Mouse (Mus musculus): ENCODE measurements around the gene Ccdc58. TPM values are rescaled to one million over a fixed set of nuclear protein-coding genes. Genes with fewer than 3 reads are reported as not detected.
"Not testable (repeated sequence)": the region's sequence is repeated elsewhere in the genome, so short reads cannot be mapped to it uniquely, and the experiment has no call there.

The Ccdc58 gene
- polyA plus RNA-seq, 1 experiment from 2014 or later: 27.7 TPM

- no peak overlapping the region for H3K4me3 ChIP-seq (replicated peaks; ENCODE audit: low read depth, low read length)
- ATAC-seq (ENCODE audit: low FRiP score, low TSS enrichment) (no peak), DNase-seq (no peak)
- H3K4me1 ChIP-seq (ENCODE audit: control insufficient read depth, insufficient read depth, low read length): no peaks in the 10 kb centered on the region
- H3K36me3 ChIP-seq (ENCODE audit: control insufficient read depth, insufficient read depth, low read length): peaks cover 33% of the 10 kb centered on the region
- WGBS: 87% methylated on average over 11 of the region's 11 CpGs
- H3K9ac ChIP-seq (replicated peaks; ENCODE audit: low read length): no peak overlapping the region
- H3K27ac ChIP-seq (replicated peaks; ENCODE audit: low read depth, low read length): no peak overlapping the region
- no peak overlapping the region for H3K4me2 ChIP-seq (ENCODE audit: low read length)
- no peaks in the 10 kb centered on the region for H3K27me3 ChIP-seq (ENCODE audit: control insufficient read depth, insufficient read depth, low read length)
- no peaks in the 10 kb centered on the region for H3K9me3 ChIP-seq (ENCODE audit: control insufficient read depth, low read length)
These were observed 19.5 kb downstream of the Ccdc58 start for GRCm38 (mm10) chr16:36090785-36091509.

DNA sequence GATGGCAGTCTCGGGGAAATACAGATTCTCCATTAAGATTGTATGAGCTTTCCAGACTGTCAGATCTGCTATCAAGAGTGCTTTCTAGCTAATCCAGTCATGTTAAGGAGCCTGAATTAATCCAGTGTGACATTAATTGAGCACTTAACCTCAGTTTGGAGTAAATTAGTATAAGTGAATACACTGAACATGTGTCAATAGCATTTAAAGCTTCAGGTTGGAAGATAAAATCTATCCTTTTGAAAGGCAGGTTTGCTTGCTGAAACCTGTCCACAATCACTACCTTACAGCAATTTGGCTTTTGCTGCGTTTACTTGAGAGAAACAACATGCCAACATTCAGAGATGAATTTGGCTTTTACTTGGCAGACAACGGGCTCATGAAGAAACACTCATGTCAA, 22.6 kb downstream of the Ccdc58 start:
- no peak overlapping the region for H3K9ac ChIP-seq (replicated peaks; ENCODE audit: low read length)
- no peak overlapping the region for H3K4me3 ChIP-seq (replicated peaks; ENCODE audit: low read depth, low read length)
- H3K27ac ChIP-seq (replicated peaks; ENCODE audit: low read depth, low read length): no peak overlapping the region
- DNase-seq (no peak), ATAC-seq (ENCODE audit: low FRiP score, low TSS enrichment) (no peak)
- H3K27me3 ChIP-seq (ENCODE audit: control insufficient read depth, insufficient read depth, low read length): no peaks in the 10 kb centered on the region
- no peak overlapping the region for H3K4me2 ChIP-seq (ENCODE audit: low read length)
- H3K36me3 ChIP-seq (ENCODE audit: control insufficient read depth, insufficient read depth, low read length): peaks cover 14% of the 10 kb centered on the region; the same call in 1 of the 2 replicates
- no peaks in the 10 kb centered on the region for H3K9me3 ChIP-seq (ENCODE audit: control insufficient read depth, low read length)
- no peaks in the 10 kb centered on the region for H3K4me1 ChIP-seq (ENCODE audit: control insufficient read depth, insufficient read depth, low read length)
- WGBS: 92% methylated on average over 3 of the region's 3 CpGs

DNA sequence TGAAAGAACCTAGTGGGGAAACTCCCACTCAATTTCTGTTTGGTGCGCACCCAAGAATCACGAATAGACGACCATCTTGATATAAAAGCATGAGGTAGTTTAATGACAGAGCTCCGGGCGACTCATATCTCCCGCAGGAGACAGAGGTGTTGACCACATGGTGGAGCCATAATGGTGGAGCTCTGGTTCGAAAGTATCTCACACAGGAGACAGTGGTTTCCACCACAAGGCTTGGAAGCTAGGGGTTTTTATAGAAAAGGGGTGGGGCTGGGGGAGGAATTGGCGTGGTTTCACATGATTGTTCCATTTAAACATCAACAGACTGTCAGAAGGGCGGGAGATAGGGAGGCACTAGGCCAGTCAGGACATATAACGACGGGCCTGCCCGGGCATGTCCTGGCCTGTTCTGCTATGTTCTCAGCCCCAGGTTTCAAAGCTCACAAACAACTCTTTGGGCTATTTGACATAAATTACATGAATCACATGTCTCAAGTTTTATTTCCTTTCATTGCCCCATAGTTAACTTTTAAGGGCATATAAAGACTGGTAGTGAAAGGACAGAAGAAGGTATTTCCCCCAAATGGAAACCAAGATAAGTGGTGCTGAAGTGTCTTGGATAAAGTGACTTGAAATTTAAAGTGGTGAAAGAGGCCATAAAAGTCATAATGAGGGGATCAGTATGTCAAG, 26.5 kb downstream of the Ccdc58 start:
- H3K4me1 ChIP-seq (ENCODE audit: control insufficient read depth, insufficient read depth, low read length); H3K4me2 ChIP-seq (ENCODE audit: low read length); H3K27ac ChIP-seq (replicated peaks; ENCODE audit: low read depth, low read length); H3K27me3 ChIP-seq (ENCODE audit: control insufficient read depth, insufficient read depth, low read length); H3K9me3 ChIP-seq (ENCODE audit: control insufficient read depth, low read length); DNase-seq; H3K4me3 ChIP-seq (replicated peaks; ENCODE audit: low read depth, low read length); ATAC-seq (ENCODE audit: low FRiP score, low TSS enrichment); H3K36me3 ChIP-seq (ENCODE audit: control insufficient read depth, insufficient read depth, low read length); H3K9ac ChIP-seq (replicated peaks; ENCODE audit: low read length): not testable (repeated sequence)
- 96% methylated on average over 12 of the region's 12 CpGs for WGBS

GRCm38 (mm10) chr16:36101526-36101925, 30.0 kb downstream of the Ccdc58 start:
- DNase-seq: no peak
- Histone ChIP-seq H3K4me3 (replicated peaks; ENCODE audit: low read depth, low read length) (no peak overlapping the region), H3K27ac (replicated peaks; ENCODE audit: low read depth, low read length) (no peak overlapping the region), H3K9ac (replicated peaks; ENCODE audit: low read length) (no peak overlapping the region), H3K36me3 (ENCODE audit: control insufficient read depth, insufficient read depth, low read length) (no peaks in the 10 kb centered on the region), H3K27me3 (ENCODE audit: control insufficient read depth, insufficient read depth, low read length) (no peaks in the 10 kb centered on the region), H3K4me2 (ENCODE audit: low read length) (no peak overlapping the region), H3K9me3 (ENCODE audit: control insufficient read depth, low read length) (no peaks in the 10 kb centered on the region), H3K4me1 (ENCODE audit: control insufficient read depth, insufficient read depth, low read length) (no peaks in the 10 kb centered on the region)
- ATAC-seq (ENCODE audit: low FRiP score, low TSS enrichment): no peak
- 91% methylated on average over 1 of the region's 1 CpGs for WGBS

DNA sequence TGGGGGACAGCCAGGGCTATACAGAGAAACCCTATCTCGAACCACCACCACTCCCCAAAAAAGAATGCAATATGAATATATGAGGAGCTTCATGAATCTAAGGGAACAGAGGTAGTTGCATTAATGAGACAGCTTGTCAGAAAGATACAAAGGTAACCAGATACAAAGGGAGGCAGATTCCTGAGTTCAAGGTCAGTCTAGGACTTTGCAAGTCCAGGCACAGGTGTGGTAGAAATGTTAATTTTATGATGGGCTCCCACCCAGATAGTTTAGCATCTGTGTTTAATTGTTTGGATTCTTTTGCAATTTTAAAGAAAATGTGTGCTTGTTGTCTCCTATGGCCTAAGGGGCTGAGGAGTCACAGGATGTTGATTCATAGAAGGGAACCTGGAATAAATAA, 30.7 kb downstream of the Ccdc58 start:
- 87% methylated on average over 1 of the region's 1 CpGs for WGBS
- no peaks in the 10 kb centered on the region for H3K9me3 ChIP-seq (ENCODE audit: control insufficient read depth, low read length)
- no peak overlapping the region for H3K9ac ChIP-seq (replicated peaks; ENCODE audit: low read length)
- no peaks in the 10 kb centered on the region for H3K27me3 ChIP-seq (ENCODE audit: control insufficient read depth, insufficient read depth, low read length)
- no peak for DNase-seq
- ATAC-seq (ENCODE audit: low FRiP score, low TSS enrichment): no peak
- no peak overlapping the region for H3K4me2 ChIP-seq (ENCODE audit: low read length)
- H3K4me1 ChIP-seq (ENCODE audit: control insufficient read depth, insufficient read depth, low read length): no peaks in the 10 kb centered on the region
- no peaks in the 10 kb centered on the region for H3K36me3 ChIP-seq (ENCODE audit: control insufficient read depth, insufficient read depth, low read length)
- no peak overlapping the region for H3K4me3 ChIP-seq (replicated peaks; ENCODE audit: low read depth, low read length)
- H3K27ac ChIP-seq (replicated peaks; ENCODE audit: low read depth, low read length): no peak overlapping the region

DNA sequence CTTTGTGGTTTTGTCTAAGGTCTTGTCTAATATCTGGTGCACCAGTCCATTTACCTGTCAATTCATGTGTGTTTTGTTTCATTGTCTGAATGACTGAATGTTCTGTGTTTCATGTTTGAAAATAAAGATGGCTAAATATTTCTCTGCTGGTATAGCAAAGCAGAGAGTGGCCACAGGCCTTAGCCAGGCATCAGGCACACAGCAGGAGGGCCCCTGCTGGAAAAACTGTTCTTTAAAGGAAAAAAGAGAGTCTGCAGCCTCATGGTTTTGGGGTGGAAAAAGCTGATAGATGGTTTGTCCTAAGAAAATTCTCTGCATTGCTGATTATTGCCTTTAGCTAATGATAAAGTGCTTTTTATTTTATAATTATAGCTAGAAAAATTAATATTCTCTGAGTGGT, 40.0 kb downstream of the Ccdc58 start:
- H3K27ac ChIP-seq (replicated peaks; ENCODE audit: low read depth, low read length); DNase-seq; H3K36me3 ChIP-seq (ENCODE audit: control insufficient read depth, insufficient read depth, low read length); H3K4me3 ChIP-seq (replicated peaks; ENCODE audit: low read depth, low read length); H3K9ac ChIP-seq (replicated peaks; ENCODE audit: low read length); H3K4me1 ChIP-seq (ENCODE audit: control insufficient read depth, insufficient read depth, low read length); H3K4me2 ChIP-seq (ENCODE audit: low read length); ATAC-seq (ENCODE audit: low FRiP score, low TSS enrichment); H3K9me3 ChIP-seq (ENCODE audit: control insufficient read depth, low read length); H3K27me3 ChIP-seq (ENCODE audit: control insufficient read depth, insufficient read depth, low read length): not testable (repeated sequence)

GRCm38 (mm10) chr16:36115751-36116150, 44.3 kb downstream of the Ccdc58 start:
- not testable (repeated sequence) for H3K9me3 ChIP-seq (ENCODE audit: control insufficient read depth, low read length); H3K4me3 ChIP-seq (replicated peaks; ENCODE audit: low read depth, low read length); ATAC-seq (ENCODE audit: low FRiP score, low TSS enrichment); H3K27me3 ChIP-seq (ENCODE audit: control insufficient read depth, insufficient read depth, low read length); H3K36me3 ChIP-seq (ENCODE audit: control insufficient read depth, insufficient read depth, low read length); H3K4me2 ChIP-seq (ENCODE audit: low read length); H3K9ac ChIP-seq (replicated peaks; ENCODE audit: low read length); DNase-seq; H3K4me1 ChIP-seq (ENCODE audit: control insufficient read depth, insufficient read depth, low read length); H3K27ac ChIP-seq (replicated peaks; ENCODE audit: low read depth, low read length)
- WGBS: 91% methylated on average over 6 of the region's 6 CpGs

- 93% methylated on average over 7 of the region's 7 CpGs for WGBS
These were observed 56.6 kb downstream of the Ccdc58 start for GRCm38 (mm10) chr16:36128092-36128491.

GRCm38 (mm10) chr16:36131141-36131540, 59.7 kb downstream of the Ccdc58 start, which contains the start of gene Csta1:
Gene Csta1 (minus strand): TSS chr16:36131241.
- DNase-seq (no peak), ATAC-seq (ENCODE audit: low FRiP score, low TSS enrichment) (no peak)
- Histone ChIP-seq H3K27me3 (ENCODE audit: control insufficient read depth, insufficient read depth, low read length) (no peaks in the 10 kb centered on the region), H3K4me2 (ENCODE audit: low read length) (no peak within 1 kb of the TSS), H3K9me3 (ENCODE audit: control insufficient read depth, low read length) (no peaks in the 10 kb centered on the region), H3K9ac (replicated peaks; ENCODE audit: low read length) (no peak within 1 kb of the TSS), H3K36me3 (ENCODE audit: control insufficient read depth, insufficient read depth, low read length) (no peaks in the 10 kb centered on the region), H3K4me1 (ENCODE audit: control insufficient read depth, insufficient read depth, low read length) (no peaks in the 10 kb centered on the region), H3K27ac (replicated peaks; ENCODE audit: low read depth, low read length) (no peak within 1 kb of the TSS), H3K4me3 (replicated peaks; ENCODE audit: low read depth, low read length) (no peak within 1 kb of the TSS)
- WGBS: 78% methylated on average over 1 of the region's 1 CpGs

More at GRCm38 (mm10) chr16:36128092-36128491, 56.6 kb downstream of the Ccdc58 start:
- H3K9ac ChIP-seq (replicated peaks; ENCODE audit: low read length): no peak overlapping the region
- no peak overlapping the region for H3K27ac ChIP-seq (replicated peaks; ENCODE audit: low read depth, low read length)
- no peaks in the 10 kb centered on the region for H3K4me1 ChIP-seq (ENCODE audit: control insufficient read depth, insufficient read depth, low read length)
- H3K4me3 ChIP-seq (replicated peaks; ENCODE audit: low read depth, low read length): no peak overlapping the region
- H3K36me3 ChIP-seq (ENCODE audit: control insufficient read depth, insufficient read depth, low read length): no peaks in the 10 kb centered on the region
- H3K27me3 ChIP-seq (ENCODE audit: control insufficient read depth, insufficient read depth, low read length): no peaks in the 10 kb centered on the region
- no peak overlapping the region for H3K4me2 ChIP-seq (ENCODE audit: low read length)
- ATAC-seq (ENCODE audit: low FRiP score, low TSS enrichment) (no peak), DNase-seq (no peak)
- no peaks in the 10 kb centered on the region for H3K9me3 ChIP-seq (ENCODE audit: control insufficient read depth, low read length)

Measured in midbrain, embryonic 14.5 days (tissue).